Mouse (Mus musculus) megakaryocyte, embryonic 14.5 days (primary cell): Measurements from ENCODE around the gene Spata13. TPM values are rescaled to one million over a fixed set of nuclear protein-coding genes. Genes with fewer than 3 reads are reported as not detected.

Source experiments
- H3K27me3 ChIP-seq: replicated peaks from 2 replicates; pipeline ENCODE3; 2012; ENCODE audit warnings: inconsistent platforms
- H3K36me3 ChIP-seq: replicated peaks from 2 replicates; pipeline ENCODE3; 2012; ENCODE audit warnings: low read length, inconsistent platforms, mixed read lengths
- H3K4me1 ChIP-seq: 2 replicates; pipeline ENCODE4 v1.6.1; 2012; ENCODE audit warnings: inconsistent platforms
- H3K4me3 ChIP-seq: replicated peaks from 2 replicates; pipeline ENCODE3; 2012; ENCODE audit warnings: moderate library complexity, mild to moderate bottlenecking, inconsistent platforms
- H3K9me3 ChIP-seq: 2 replicates; pipeline ENCODE4 v1.6.1; 2012; ENCODE audit warnings: inconsistent platforms
- FLI1 ChIP-seq: IDR thresholded peaks from 2 replicates; pipeline ENCODE4 v1.6.1; 2012; ENCODE audit warnings: low read length, inconsistent platforms, mixed read lengths
- GATA1 ChIP-seq: IDR thresholded peaks from 3 replicates; pipeline ENCODE4 v1.6.1; 2012; ENCODE audit warnings: mixed read lengths, low read length, inconsistent platforms, borderline replicate concordance
- polyA plus RNA-seq: library from polyadenylated mRNA; stranded (reverse); fragments of >175 nt; gene quantifications from 2 replicates; pipeline ENCODE4 v1.2.3, GENCODE M21; 2012; ENCODE audit warnings: low replicate concordance; ENCODE audit not compliant: insufficient read depth

Gene Spata13
- polyA plus RNA-seq, 1 experiment, result 1.1 TPM

DNA sequence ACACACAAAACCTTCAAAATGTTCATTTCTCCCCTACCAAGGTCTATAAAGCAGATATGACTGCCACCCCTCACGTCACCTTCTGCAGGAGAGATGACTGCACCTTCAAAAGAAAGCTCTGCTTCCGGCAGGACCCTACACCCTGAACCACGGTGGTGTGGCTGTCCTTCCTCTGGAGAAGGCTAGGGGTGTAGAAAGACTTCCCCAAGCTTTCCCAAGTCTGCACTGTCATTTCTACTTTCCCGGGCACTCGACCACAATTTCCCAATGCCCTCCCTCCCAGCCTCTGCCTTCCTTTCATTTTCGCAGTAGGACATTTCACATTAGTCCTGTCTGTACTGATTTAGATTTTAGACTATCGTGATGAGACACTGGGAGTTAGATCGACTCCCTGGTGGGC, 149.4 kb downstream of the Spata13 start:
- Histone ChIP-seq H3K9me3 (peaks cover 12% of the 10 kb centered on the region), H3K27me3 (peaks cover 5% of the 10 kb centered on the region), H3K36me3 (peaks cover 10% of the 10 kb centered on the region), H3K4me3 (peak overlapping the region; percentile 89), H3K4me1 (peaks cover 28% of the 10 kb centered on the region)
- TF ChIP-seq FLI1 (no peak), GATA1 (no peak)

GRCm38 (mm10) chr14:60784427-60785315, 150.9 kb downstream of the Spata13 start, which contains the start of gene Mipep:
Gene Mipep, plus strand, starts transcription at chr14:60784573.
- Histone ChIP-seq H3K4me3 (peak within 1 kb of the TSS; percentile 95), H3K9me3 (peaks cover 12% of the 10 kb centered on the region), H3K4me1 (peaks cover 23% of the 10 kb centered on the region), H3K27me3 (peaks cover 5% of the 10 kb centered on the region), H3K36me3 (peaks cover 19% of the 10 kb centered on the region)
- TF ChIP-seq GATA1 (no peak), FLI1 (no peak)

- TF ChIP-seq GATA1, result no peak
- TF ChIP-seq FLI1, result no peak
- Histone ChIP-seq H3K4me3 (no peak overlapping the region), H3K9me3 (no peaks in the 10 kb centered on the region), H3K36me3 (peaks cover 45% of the 10 kb centered on the region), H3K27me3 (no peaks in the 10 kb centered on the region), H3K4me1 (no peaks in the 10 kb centered on the region)
These were observed 156.3 kb downstream of the Spata13 start for GRCm38 (mm10) chr14:60790103-60790502.

DNA sequence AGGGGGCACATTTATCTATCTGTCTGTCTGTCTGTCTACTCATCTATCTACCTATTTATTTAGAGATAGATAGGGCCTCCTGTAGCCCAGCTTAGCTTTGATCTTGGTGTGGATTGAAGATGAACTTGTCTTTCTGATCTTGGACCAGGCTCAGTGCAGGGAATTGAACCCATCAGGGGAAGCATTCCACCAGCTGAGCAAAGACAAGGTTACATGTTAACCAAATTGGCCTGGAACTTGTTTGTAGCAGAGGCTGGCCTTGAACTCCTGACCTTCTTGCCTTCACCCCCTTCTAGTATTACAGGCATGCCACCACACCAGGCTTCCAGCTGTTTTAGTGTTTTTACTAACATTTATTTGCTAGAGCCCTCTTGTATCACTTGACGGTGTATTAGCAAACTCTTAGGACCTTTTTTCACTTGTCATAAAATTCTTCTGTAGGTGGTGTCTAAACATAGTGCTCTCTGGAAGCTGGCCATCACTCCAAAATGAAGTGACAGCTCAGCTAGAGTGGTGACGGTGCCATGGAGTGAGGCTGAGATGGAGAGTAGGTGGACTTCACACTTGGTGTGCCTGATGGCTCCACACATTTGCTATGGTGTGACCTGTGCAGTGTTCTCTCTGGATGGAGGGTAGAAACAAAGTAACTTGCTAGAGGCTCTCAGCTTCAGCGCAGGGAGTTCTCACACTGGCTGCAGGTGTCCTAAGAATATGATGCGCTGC, 163.0 kb downstream of the Spata13 start:
- Histone ChIP-seq H3K36me3 (peaks cover 58% of the 10 kb centered on the region), H3K4me1 (no peaks in the 10 kb centered on the region), H3K4me3 (no peak overlapping the region), H3K27me3 (no peaks in the 10 kb centered on the region), H3K9me3 (no peaks in the 10 kb centered on the region)
- no peak for TF ChIP-seq FLI1

DNA sequence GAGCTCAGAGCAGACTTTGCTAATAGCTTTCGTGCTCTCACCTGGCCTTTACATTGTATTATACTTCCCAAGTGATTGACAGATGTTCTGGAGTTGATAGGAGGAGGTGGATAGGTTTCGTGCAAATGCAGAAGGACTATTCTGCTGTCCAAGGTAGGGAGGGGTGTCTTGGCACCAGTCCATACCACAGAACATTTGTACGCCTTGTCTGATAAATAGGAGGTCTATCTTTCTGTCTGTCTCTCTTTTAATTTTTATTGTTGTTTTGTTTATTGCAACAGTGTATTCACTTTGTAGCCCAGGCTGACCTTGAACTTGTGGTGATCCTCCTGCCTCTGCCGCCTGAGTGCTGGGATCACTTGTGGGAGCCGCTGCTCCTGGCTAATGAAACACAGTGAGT, 163.8 kb downstream of the Spata13 start:
- TF ChIP-seq GATA1 (no peak), FLI1 (no peak)

DNA sequence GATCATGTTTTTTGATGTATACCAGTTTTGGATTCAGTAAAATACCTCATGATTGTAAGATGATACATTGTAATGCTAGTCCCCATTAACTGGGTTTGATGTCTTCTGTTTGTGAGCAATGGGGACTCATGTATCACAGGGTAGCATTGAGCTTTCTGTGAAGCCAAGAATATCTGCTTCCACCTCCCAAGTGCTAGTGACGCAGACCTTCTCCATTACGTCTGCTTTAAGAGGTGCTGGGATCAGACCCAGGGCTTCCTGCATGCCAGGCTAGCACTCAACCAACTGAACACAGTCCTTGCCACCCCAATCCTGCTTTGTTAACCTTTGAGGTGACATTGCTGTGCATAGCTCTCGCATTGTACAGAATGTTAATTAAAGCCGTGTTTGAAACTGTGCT, 164.9 kb downstream of the Spata13 start:
- no peaks in the 10 kb centered on the region for H3K27me3 ChIP-seq
- no peak for TF ChIP-seq GATA1
- no peak for TF ChIP-seq FLI1
- H3K4me3 ChIP-seq, result no peak overlapping the region
- no peaks in the 10 kb centered on the region for H3K9me3 ChIP-seq
- no peaks in the 10 kb centered on the region for H3K4me1 ChIP-seq
- peaks cover 72% of the 10 kb centered on the region for H3K36me3 ChIP-seq

More for the DNA sequence above, 163.8 kb downstream of the Spata13 start:
- Histone ChIP-seq H3K4me3 (no peak overlapping the region), H3K36me3 (peaks cover 60% of the 10 kb centered on the region), H3K27me3 (no peaks in the 10 kb centered on the region), H3K4me1 (no peaks in the 10 kb centered on the region), H3K9me3 (no peaks in the 10 kb centered on the region)

DNA sequence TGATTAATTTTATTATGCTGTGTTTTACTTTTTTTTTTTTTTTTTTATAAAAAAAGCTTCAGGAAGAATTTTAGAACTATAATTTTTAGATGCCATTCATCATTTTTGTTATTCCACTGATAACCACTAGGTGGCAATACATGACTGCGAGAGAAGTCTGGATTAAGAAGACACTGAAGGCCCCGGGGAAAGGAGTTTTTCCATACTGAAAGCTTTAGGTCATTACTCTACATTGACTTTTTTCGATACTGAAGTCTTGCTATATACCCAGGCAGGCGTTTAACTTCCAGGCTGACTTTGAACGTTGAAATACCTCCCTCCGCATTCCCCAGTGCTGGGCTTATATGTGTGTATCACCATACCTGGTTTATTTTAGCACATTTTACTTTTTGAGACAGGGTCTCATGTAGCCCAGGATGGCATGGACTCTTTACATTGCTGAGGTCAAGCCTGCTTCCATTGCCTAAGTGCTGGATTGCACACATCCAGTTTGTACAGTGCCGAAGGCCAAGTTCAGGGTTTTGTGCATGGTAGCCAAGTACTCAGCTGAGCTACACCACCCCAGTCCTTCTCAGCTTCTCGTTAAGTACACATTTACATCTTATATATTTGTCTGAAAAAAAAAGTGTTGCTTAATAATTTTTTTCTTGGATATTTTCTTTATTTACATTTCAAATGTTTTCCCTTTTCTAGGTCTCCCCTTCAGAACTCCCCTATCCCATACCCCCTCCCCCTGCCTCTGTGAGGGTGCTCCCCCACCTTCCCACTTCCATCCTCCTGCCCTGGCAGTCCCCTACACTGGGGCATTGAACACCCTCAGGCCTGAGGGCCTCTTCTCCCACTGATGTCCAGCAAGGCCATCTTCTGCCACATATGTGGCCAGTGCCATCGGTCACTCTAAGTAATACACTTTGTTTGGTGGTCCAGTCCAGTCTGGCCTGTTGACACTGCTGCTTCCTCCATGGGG, 166.2 kb downstream of the Spata13 start:
- no peaks in the 10 kb centered on the region for H3K9me3 ChIP-seq
- TF ChIP-seq FLI1 (no peak), GATA1 (no peak)
- no peaks in the 10 kb centered on the region for H3K27me3 ChIP-seq
- H3K36me3 ChIP-seq, result peaks cover 78% of the 10 kb centered on the region
- no peaks in the 10 kb centered on the region; the same call in 1 of the 2 replicates for H3K4me1 ChIP-seq
- H3K4me3 ChIP-seq, result no peak overlapping the region

GRCm38 (mm10) chr14:60802026-60802425, 168.2 kb downstream of the Spata13 start:
- Histone ChIP-seq H3K36me3 (peaks cover 71% of the 10 kb centered on the region), H3K9me3 (no peaks in the 10 kb centered on the region), H3K27me3 (no peaks in the 10 kb centered on the region), H3K4me1 (no peaks in the 10 kb centered on the region; the same call in 1 of the 2 replicates), H3K4me3 (no peak overlapping the region)
- TF ChIP-seq FLI1, result no peak
- TF ChIP-seq GATA1, result no peak

DNA sequence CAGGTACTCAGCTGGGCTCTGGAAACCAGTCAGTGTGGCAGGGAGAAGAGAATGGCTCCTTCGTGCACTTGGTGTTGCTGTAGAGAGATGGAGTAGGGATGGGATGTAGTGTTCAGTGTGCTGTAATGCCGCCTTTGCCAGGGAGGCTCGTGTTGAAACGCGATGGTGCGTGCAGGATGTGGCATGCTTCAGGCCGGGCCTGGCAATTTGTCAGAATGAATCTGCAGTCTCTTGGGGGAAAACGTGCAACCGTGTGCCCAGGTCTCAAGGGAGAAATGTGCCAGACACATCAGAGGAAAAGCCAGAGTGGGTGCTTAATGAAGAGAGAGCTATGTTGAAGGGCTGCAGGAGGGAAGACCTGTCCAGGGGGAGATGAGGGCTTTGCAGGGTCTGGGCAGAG, 171.2 kb downstream of the Spata13 start:
- peaks cover 56% of the 10 kb centered on the region for H3K36me3 ChIP-seq
- peaks cover 4% of the 10 kb centered on the region for H3K4me1 ChIP-seq
- TF ChIP-seq GATA1 (no peak), FLI1 (no peak)
- H3K4me3 ChIP-seq, result no peak overlapping the region
- H3K27me3 ChIP-seq, result no peaks in the 10 kb centered on the region
- no peaks in the 10 kb centered on the region for H3K9me3 ChIP-seq
